Mouse (Mus musculus): ENCODE data around the gene Samd4b. TPM values are rescaled to one million over a fixed set of nuclear protein-coding genes. Genes with fewer than 3 reads are reported as not detected.

The Samd4b gene
- total and polyA plus RNA-seq, 3 experiments = 6.4 to 45.9 TPM; not detected in 1

DNA sequence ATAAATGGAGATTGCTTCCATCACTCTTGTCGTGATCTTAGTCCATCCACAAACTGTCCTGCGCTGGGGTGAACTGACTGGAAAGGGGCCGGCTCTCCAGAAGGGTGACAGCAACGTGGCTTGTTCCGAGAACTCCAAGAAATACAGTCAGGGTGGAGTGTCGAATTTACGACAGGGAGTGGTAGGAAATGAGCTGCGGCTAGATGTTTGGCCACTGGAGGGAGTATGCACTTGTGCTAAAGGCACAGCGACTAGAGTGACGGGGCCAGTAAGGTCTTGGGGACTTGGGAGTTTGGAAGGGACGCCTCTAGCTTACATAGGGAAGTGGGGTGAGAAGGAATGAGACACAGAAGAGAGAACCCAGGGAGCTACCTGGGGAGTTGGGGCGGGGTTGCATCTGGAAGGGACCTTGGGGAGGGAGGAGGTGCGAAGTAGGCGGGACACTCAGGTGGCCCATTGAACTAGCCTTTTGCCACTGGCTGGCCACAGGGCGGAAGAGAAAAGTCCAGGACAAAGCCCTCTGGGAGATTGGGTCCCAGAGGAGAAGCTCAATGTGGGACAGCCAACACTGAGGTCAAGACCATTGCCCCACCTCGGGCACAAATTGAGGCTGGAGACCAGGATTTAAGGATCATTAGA lies 160.9 kb downstream of the Samd4b start, which contains the start of gene Gmfg (continued):
- TF ChIP-seq TCF12 (IDR thresholded peaks at IDR 0.05; ENCODE audit: low read depth, low read length) (no peak), USF2 (IDR thresholded peaks at IDR 0.05; ENCODE audit: borderline replicate concordance in 1 of 2, insufficient read depth in 1 of 2, low read depth in 1 of 2, low read length in 2 of 2) (no peak)

- DNase-seq (ENCODE audit: low read depth, low spot score) = peak; percentile 100
- H3K9me3 ChIP-seq (replicated peaks; ENCODE audit: insufficient read depth, low read length) = no peaks in the 10 kb centered on the region
- H3K27me3 ChIP-seq (ENCODE audit: control insufficient read depth in 1 of 2, insufficient read depth in 2 of 2, low read length in 2 of 2) = no peaks in the 10 kb centered on the region
- H3K79me2 ChIP-seq (ENCODE audit: control insufficient read depth, insufficient read depth, low read length, poor library complexity) = peaks cover 8% of the 10 kb centered on the region
- H3K36me3 ChIP-seq (ENCODE audit: control insufficient read depth in 1 of 2, insufficient read depth in 2 of 2, low read length in 2 of 2) = peaks cover 0 to 54% of the 10 kb centered on the region in 2 experiments; a peak in 2 of 4 replicates
- peak overlapping the region; percentile 83 for H3K27ac ChIP-seq (ENCODE audit: control insufficient read depth, low read depth, low read length)
- peak overlapping the region; percentile 86 for H3K9ac ChIP-seq (ENCODE audit: control insufficient read depth, low read depth, low read length, poor library complexity, severe bottlenecking)
- H3K4me3 ChIP-seq (ENCODE audit: control insufficient read depth in 1 of 2, insufficient read depth in 1 of 2, low read depth in 2 of 2, low read length in 2 of 2) = peak overlapping the region; percentile 65 to 78
- H3K4me1 ChIP-seq (ENCODE audit: control insufficient read depth in 1 of 2, insufficient read depth in 2 of 2, low read length in 2 of 2) = peaks cover 31 to 48% of the 10 kb centered on the region in 2 experiments
- TF ChIP-seq MXI1 (IDR thresholded peaks at IDR 0.05; ENCODE audit: low read depth, low read length) (no peak), RCOR1 (IDR thresholded peaks at IDR 0.05; ENCODE audit: low read depth, low read length) (no peak), SIN3A (IDR thresholded peaks at IDR 0.05; ENCODE audit: low read length) (peak; percentile 62), POLR2A (IDR thresholded peaks at IDR 0.05; ENCODE audit: control insufficient read depth in 1 of 2, insufficient read depth in 1 of 2, low read depth in 1 of 2, low read length in 2 of 2, poor library complexity in 1 of 2) (peak; percentile 44 to 66; a peak in 3 of 4 replicates), CHD1 (IDR thresholded peaks at IDR 0.05; ENCODE audit: low read depth, low read length) (no peak), GATA1 (IDR thresholded peaks at IDR 0.05; ENCODE audit: low read depth, low read length) (no peak), E2F4 (IDR thresholded peaks at IDR 0.05; ENCODE audit: borderline replicate concordance, low read depth, low read length) (no peak), POLR2AphosphoS5 (IDR thresholded peaks at IDR 0.05; ENCODE audit: borderline replicate concordance, low read depth, low read length) (no peak), CHD2 (IDR thresholded peaks at IDR 0.05; ENCODE audit: low read length) (peak; percentile 66), MYC (IDR thresholded peaks at IDR 0.05; ENCODE audit: low read depth, low read length) (no peak), POLR2AphosphoS2 (IDR thresholded peaks at IDR 0.05; ENCODE audit: low read length) (no peak), ZNF384 (IDR thresholded peaks at IDR 0.05; ENCODE audit: low read depth, low read length) (no peak), MEF2A (IDR thresholded peaks at IDR 0.05; ENCODE audit: extremely low read depth, insufficient replicate concordance, low read depth, low read length, poor library complexity, severe bottlenecking) (no peak), MAX (IDR thresholded peaks at IDR 0.05; ENCODE audit: low read length) (no peak), USF2 (IDR thresholded peaks at IDR 0.05; ENCODE audit: borderline replicate concordance in 1 of 2, insufficient read depth in 1 of 2, low read depth in 1 of 2, low read length in 2 of 2) (no peak), HCFC1 (IDR thresholded peaks at IDR 0.05; ENCODE audit: low read depth, low read length) (peak; percentile 66), KAT2A (conservative IDR thresholded peaks at IDR 0.05; ENCODE audit: low read depth, low read length) (no peak), GABPA (IDR thresholded peaks at IDR 0.05; ENCODE audit: low read depth, low read length) (no peak), RAD21 (IDR thresholded peaks at IDR 0.05; ENCODE audit: low read depth, low read length) (no peak), TAL1 (IDR thresholded peaks at IDR 0.05; ENCODE audit: low read length) (no peak), ETS1 (IDR thresholded peaks at IDR 0.05; ENCODE audit: low read depth, low read length) (no peak), TBP (IDR thresholded peaks at IDR 0.05; ENCODE audit: low read depth, low read length) (peak; percentile 20; the same call in 1 of the 2 replicates), EP300 (IDR thresholded peaks at IDR 0.05; ENCODE audit: low read depth in 1 of 2, low read length in 2 of 2) (no peak), MAZ (IDR thresholded peaks at IDR 0.05; ENCODE audit: low read depth, low read length) (peak; percentile 91), USF1 (IDR thresholded peaks at IDR 0.05; ENCODE audit: low read depth, low read length) (no peak), SMC3 (IDR thresholded peaks at IDR 0.05; ENCODE audit: low read depth, low read length) (peak; percentile 29; the same call in 1 of the 2 replicates), MYB (IDR thresholded peaks at IDR 0.05; ENCODE audit: low read depth, low read length) (no peak), TCF12 (IDR thresholded peaks at IDR 0.05; ENCODE audit: low read depth, low read length) (no peak), BHLHE40 (IDR thresholded peaks at IDR 0.05; ENCODE audit: borderline replicate concordance, low read depth, low read length) (no peak), NRF1 (IDR thresholded peaks at IDR 0.05; ENCODE audit: insufficient read depth, low read depth, low read length, poor library complexity, severe bottlenecking) (peak; percentile 45; the same call in 1 of the 2 replicates), JUND (IDR thresholded peaks at IDR 0.05; ENCODE audit: low read depth, low read length) (no peak), ELF1 (IDR thresholded peaks at IDR 0.05; ENCODE audit: low read depth, low read length) (peak; percentile 62), MAFK (IDR thresholded peaks at IDR 0.05; ENCODE audit: borderline replicate concordance, low read depth, low read length) (no peak)
Measured at GRCm38 (mm10) chr7:28436271-28436904, 161.6 kb downstream of the Samd4b start.

All from MEL (cell line).